Mouse (Mus musculus): ENCODE data around the gene Rap1a.

DNA sequence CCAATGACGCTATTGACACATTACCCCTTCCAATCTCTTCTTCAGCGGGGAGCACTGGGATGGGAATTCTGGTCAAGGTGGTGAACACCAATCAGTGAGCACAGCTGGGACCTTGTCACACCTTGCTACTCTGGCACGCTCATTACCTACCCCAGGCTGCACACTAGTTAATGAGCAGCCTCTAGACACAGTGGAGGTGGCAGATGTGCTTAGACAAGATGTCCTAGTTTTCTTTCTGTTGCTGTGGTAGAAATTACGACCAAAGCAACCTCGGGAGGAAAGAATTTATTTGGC is 104.0 kb downstream of the Rap1a start:
- TF ChIP-seq CTCF (IDR thresholded peaks at IDR 0.05) (no peak), EP300 (IDR thresholded peaks at IDR 0.05) (no peak)
